In genomic region chr9:61435191-61435989, GRCm38 (mm10) we compare ENCODE assay signal across 8 mouse cellular contexts.
DNase-seq lines count a peak whose midpoint lies in the region; ATAC-seq and TF ChIP-seq lines count a peak whose summit lies in the region.

No protein-coding gene starts in this region.

- H3K4me1 ChIP-seq in lung, embryonic 14.5 days (ENCODE audit: insufficient read depth), result peaks cover 8% of the 10 kb centered on the region; the same call in 1 of the 2 replicates
- peaks cover 7% of the 10 kb centered on the region for H3K4me1 ChIP-seq in thymus, adult 2 months (replicated peaks; ENCODE audit: control insufficient read depth, insufficient read depth, low read length)

- intact Hi-C loops in heart, postnatal 10 days (cut with DNase I), result no loop called here

- H3K4me3 ChIP-seq in lung, embryonic 14.5 days (ENCODE audit: low read depth, low read length), result no peak overlapping the region
- no peak overlapping the region for H3K4me3 ChIP-seq in thymus, adult 2 months (ENCODE audit: control insufficient read depth, insufficient read depth, low read length)

- no peak overlapping the region for H3K27ac ChIP-seq in lung, embryonic 14.5 days (ENCODE audit: low read depth)
- no peak overlapping the region for H3K27ac ChIP-seq in thymus, adult 2 months (ENCODE audit: control insufficient read depth, insufficient read depth, low read length)

- H3K9me3 ChIP-seq in lung, embryonic 14.5 days (ENCODE audit: low read depth, low read length), result no peaks in the 10 kb centered on the region

- no peak overlapping the region for H3K9ac ChIP-seq in lung, embryonic 14.5 days

- H3K4me2 ChIP-seq in lung, embryonic 14.5 days, result no peak overlapping the region

- TF ChIP-seq POLR2A in thymus, adult 2 months (IDR thresholded peaks at IDR 0.05; ENCODE audit: control insufficient read depth, extremely low read depth, insufficient read depth, low read length, poor library complexity), result no peak

- no peak for TF ChIP-seq CTCF in lung, embryonic 14.5 days (IDR thresholded peaks at IDR 0.05; ENCODE audit: low read depth)
- no peak for TF ChIP-seq CTCF in thymus, adult 2 months (IDR thresholded peaks at IDR 0.05; ENCODE audit: borderline replicate concordance, control insufficient read depth, extremely low read depth, insufficient read depth, low read length, poor library complexity)

- H3K36me3 ChIP-seq in lung, embryonic 14.5 days (ENCODE audit: insufficient read depth), result no peaks in the 10 kb centered on the region
- H3K36me3 ChIP-seq in thymus, adult 2 months (ENCODE audit: control insufficient read depth, insufficient read depth, low read length), result no peaks in the 10 kb centered on the region

- H3K27me3 ChIP-seq in lung, embryonic 14.5 days (ENCODE audit: insufficient read depth, low read length), result no peaks in the 10 kb centered on the region
- H3K27me3 ChIP-seq in thymus, adult 2 months (ENCODE audit: control insufficient read depth, insufficient read depth, low read length), result no peaks in the 10 kb centered on the region

- no peak for DNase-seq in frontal cortex, postnatal 36 days (ENCODE audit: low spot score in 2 of 2)
- peak; percentile 34 for DNase-seq in 3134 (ENCODE audit: extremely low read depth, insufficient read length, low spot score)
- DNase-seq in embryo, embryonic 10.5 days (ENCODE audit: low spot score), result peak; percentile 65
- DNase-seq in heart, postnatal 10 days, result peak; percentile 53
- peak; percentile 76 for DNase-seq in lung, embryonic 14.5 days
- peak; percentile 46 for DNase-seq in thymus, adult 2 months
- no peak for DNase-seq in cerebellum, postnatal 14 days

- ATAC-seq in frontal cortex, adult (ENCODE audit: low TSS enrichment), result 0 out of 2 replicates have a peak, but pooled peaks have one; percentile 23
- peak; percentile 76; the same call in 1 of the 2 replicates for ATAC-seq in lung, embryonic 14.5 days (ENCODE audit: insufficient read depth)

- WGBS in lung, embryonic 14.5 days, result 31% methylated on average over 8 of the region's 8 CpGs
- WGBS in thymus, adult 2 months, result 82% methylated on average over 8 of the region's 8 CpGs

Comparison
In these comparisons a context has a peak if more than half of its experiments do, and no peak if none do; other contexts are left out.
1. DNase-seq: peak in 3134 (single experiment), embryo, embryonic 10.5 days (single experiment), heart, postnatal 10 days (2 of 2), lung, embryonic 14.5 days (single experiment) and thymus, adult 2 months (single experiment); none in frontal cortex, postnatal 36 days (0 of 2) and cerebellum, postnatal 14 days (0 of 2).